Mouse (Mus musculus) megakaryocyte, embryonic 14.5 days (primary cell): Measurements from ENCODE around the gene Sox5.

Experiments
- FLI1 ChIP-seq: IDR thresholded peaks from 2 replicates; pipeline ENCODE4 v1.6.1; 2012; ENCODE audit warnings: low read length, inconsistent platforms, mixed read lengths
- GATA1 ChIP-seq: IDR thresholded peaks from 3 replicates; pipeline ENCODE4 v1.6.1; 2012; ENCODE audit warnings: mixed read lengths, low read length, inconsistent platforms, borderline replicate concordance

DNA sequence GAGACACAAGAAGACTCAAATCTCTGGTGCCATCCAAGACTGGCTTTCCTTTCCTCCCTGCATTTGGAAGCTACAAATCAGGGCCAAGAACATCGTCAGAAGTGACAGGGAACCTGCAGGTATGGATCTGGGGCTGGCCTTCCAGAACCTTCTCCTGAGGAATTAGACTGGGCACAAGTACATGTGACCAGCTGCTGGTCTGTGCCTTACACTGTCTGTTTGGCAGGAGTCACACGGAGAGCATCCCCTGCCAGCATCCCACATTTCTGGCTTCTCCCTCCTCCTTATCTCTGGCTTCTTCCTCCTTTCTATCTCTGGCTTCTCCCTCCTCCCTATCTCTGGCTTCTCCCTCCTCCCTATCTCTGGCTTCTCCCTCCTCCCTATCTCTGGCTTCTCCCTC lies 263.0 kb downstream of the Sox5 start:
- TF ChIP-seq GATA1 (no peak), FLI1 (no peak)
